Mouse (Mus musculus): ENCODE measurements around the gene Vps9d1.
"Not testable (repeated sequence)": the region's sequence is repeated elsewhere in the genome, so short reads cannot be mapped to it uniquely, and the experiment has no call there.

The Vps9d1 gene

GRCm38 (mm10) chr8:123215430-123215829 lies 38.7 kb downstream of the Vps9d1 start:
- no peak for DNase-seq (ENCODE audit: low read depth, low spot score)

DNA sequence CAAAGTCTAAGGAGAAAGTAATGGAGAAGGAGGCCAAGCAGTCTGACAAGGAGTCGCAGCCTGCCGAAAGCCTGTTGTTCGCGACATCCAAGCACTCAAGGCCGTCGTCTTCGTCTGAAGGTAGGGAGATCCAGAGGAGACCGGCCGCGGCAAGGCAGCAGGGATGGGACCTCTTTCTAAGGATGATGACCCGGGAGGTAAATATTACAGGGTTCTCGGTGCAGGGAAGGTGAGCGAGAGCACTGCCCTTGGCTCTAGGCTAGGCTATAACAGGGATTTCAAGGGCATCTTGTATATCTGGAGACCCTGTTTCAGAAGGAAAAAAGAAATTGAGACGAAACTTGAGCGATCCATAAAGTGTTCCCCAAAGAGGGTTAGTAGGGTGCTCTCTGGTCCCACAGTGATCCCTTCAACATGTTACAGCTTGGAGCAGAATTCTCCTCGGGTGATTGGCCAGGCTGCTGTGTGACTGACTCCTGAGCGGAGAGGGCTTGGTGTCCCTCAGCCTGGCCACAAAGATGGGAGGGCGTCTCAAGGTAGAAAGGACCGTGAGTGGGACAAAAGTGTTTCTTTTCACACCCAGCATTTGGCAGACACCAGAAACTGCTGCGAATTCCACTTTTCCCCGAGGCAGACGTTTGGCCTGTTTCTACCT lies 40.9 kb downstream of the Vps9d1 start:
- no peak for DNase-seq (ENCODE audit: low read depth, low spot score)

DNA sequence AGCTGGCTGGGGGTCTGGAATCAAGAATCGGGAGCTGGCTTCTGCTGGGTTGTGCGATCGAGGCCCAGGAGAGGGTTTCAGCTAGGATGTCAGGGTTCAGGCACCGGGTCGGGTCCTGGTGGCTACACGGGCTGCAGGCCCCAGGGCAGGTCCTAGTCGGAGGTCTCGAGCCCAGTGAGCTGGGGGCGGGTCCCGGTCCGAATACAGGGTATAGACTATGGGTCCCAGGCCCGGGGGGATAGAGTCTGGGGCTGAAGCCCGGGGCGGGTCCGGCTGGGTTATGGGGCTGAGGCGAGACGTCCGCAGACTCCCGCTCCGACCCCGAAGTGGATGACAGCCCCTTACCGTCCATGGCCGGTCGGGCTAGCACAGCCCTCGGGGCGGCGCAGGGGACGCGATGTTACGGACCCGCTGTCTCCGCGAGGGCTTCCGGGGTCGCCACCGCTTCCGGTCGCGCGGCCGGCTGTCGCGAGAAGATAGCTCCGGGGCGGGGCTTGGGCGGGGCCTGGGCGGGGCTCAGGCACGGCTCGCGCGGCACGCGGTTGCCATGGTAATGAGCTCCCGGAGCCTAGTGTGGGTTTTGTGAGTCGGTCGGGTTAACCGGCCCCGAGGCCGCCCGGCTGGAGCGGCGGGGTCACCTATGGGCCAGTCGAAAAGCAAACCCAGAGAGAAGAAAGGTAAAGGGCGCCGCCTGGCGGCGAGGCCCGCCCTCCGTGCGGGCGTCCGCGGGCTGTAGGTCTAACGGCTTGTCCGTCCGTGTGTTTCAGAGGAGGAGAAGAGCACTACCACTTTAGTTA lies 41.6 kb downstream of the Vps9d1 start, which contains the start of the genes Chmp1a and Spata33:
TSS of gene Chmp1a (minus strand) at position 443 of the 797 bp plus-strand sequence.
TSS of gene Spata33 (plus strand) at position 512 of the 797 bp plus-strand sequence.
- DNase-seq (ENCODE audit: low read depth, low spot score) = peak; percentile 64

DNA sequence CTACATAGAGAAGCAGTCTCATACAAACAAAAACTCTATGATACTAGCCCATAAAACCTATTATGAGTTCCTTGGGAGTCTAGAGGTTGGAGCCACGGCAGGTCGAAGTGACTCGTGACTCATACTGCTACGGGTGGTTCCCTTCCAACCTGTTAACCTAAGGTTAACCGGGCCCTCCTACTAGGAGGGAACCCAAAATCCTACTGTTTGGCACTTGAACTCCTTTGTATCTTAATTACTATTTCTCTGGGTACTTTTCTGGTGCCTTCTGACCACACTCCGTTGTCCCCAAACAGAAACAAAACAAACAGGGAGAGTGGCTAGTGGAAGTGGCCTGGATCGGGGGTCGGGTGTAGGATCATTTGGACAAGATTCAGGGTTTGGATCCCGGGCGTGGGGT lies 42.3 kb downstream of the Vps9d1 start:
- no peak for DNase-seq (ENCODE audit: low read depth, low spot score)

DNA sequence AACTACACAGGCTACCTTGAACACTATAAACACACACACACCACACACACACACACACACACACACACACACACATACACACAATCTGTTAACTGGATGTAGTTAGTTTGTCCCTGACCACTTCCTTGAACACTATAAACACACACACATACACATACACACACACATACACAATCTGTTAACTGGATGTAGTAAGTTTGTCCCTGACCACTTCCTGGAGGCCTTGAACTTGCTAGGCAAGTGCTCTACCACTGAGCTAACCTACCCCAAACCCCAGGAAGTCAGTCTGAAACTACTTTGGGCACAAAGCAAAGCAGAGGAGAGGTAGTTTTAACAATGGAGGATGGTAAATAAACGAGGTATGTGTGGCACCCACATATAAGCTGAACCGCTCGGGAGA lies 50.6 kb downstream of the Vps9d1 start:
- no peak for DNase-seq (ENCODE audit: low read depth, low spot score)

GRCm38 (mm10) chr8:123202288-123202687 lies 51.9 kb downstream of the Vps9d1 start:
- peak; percentile 43 for DNase-seq (ENCODE audit: low read depth, low spot score)

DNA sequence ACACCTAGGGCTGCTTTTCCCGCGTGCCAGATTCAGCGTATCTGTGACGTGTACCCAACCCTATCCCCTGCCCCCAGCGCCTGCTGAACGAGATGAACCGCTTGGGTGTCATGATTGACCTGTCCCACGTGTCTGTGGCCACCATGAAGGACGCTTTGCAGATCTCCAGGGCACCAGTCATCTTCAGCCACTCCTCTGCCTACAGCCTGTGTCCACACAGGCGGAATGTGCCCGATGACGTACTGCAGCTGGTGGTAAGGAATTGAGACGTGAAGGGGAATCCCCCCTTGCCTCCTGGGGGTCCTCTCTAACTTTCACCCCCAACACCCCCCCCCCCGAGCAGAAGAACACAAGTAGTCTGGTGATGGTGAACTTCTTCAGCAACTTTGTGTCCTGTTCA lies 54.3 kb downstream of the Vps9d1 start:
- no peak for DNase-seq (ENCODE audit: low read depth, low spot score)

DNA sequence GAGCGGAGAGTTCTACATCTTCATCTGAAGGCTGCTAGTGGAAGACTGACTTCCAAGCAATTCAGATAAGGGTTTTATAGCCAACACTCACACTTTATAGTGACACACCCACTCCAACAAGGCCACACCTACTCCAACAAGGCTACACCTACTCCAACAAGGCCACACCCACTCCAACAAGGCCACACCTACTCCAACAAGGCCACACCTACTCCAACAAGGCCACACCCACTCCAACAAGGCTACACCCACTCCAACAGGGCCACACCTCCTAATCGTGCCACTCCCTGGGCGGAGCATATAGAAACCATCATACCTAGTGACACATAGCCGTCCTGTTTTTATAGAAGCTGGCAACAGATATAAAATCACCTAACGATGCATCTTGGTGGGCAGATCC lies 57.1 kb downstream of the Vps9d1 start:
- not testable (repeated sequence) for DNase-seq (ENCODE audit: low read depth, low spot score)

DNA sequence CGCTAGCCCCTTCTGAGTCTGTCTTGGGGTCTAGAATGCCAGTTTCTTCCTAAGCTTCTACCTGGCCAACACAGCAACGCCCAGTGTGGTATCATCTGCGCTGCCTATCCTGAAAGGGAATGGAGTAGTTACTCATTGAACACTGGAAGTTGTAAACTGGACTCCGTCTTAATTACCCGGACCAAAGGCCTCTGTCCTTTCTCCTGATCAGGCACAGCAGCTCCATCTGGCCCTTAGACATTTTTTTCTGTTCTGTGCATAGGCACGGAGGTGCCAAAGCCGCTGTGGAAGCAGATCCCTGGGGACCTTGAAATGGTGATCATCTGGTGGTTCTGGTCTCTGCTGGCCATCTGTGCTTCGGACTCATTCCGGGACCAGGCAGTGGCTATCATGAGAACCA lies 60.4 kb downstream of the Vps9d1 start:
- DNase-seq (ENCODE audit: low read depth, low spot score) = no peak
